ENCODE assay signal across 30 mouse cellular contexts in the genomic region with DNA sequence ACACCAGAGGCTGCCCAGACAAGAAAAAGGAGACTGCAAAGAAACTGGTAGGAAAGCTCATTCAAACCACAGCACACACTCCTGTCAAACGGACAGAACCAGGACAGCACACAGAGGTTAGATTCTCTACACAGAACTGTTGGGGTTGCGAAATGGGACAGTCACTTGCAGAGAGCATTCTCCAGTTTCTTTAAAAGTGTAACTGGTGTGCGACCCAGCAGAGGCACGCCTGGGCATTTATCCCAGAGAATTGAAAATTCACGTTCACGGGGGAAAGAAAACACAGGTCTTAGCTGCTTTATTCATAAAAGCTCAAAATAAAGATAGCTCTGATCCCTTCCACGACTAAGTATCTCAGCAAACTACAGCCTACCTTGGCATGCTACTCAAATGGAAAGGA. TPM values are rescaled to one million over a fixed set of nuclear protein-coding genes. Genes with fewer than 3 reads are reported as not detected.
DNase-seq lines count a peak whose midpoint lies in the region; ATAC-seq lines count a peak whose summit lies in the region.
"Had no signal": no experiment of that assay in that cellular context is flagged by ENCODE, and none has a peak within 500 bp of the region (broad histone marks: within the 10 kb centered on the region; RNA-seq: fewer than 3 reads in every experiment).

No protein-coding gene starts in this region.

- 57% methylated on average over 7 of the region's 7 CpGs for WGBS in embryonic facial prominence, embryonic 13.5 days
- WGBS in limb, embryonic 12.5 days: 83% methylated on average over 7 of the region's 7 CpGs
- 79% methylated on average over 7 of the region's 7 CpGs for WGBS in liver, embryonic 11.5 days

- H3K9ac ChIP-seq in embryonic facial prominence, embryonic 13.5 days: no peak overlapping the region
- no peak overlapping the region for H3K9ac ChIP-seq in limb, embryonic 12.5 days (replicated peaks)
- no peak overlapping the region for H3K9ac ChIP-seq in liver, embryonic 11.5 days (ENCODE audit: low read depth, low read length)
- H3K9ac ChIP-seq: heart, embryonic 13.5 days; hindbrain, embryonic 15.5 days; liver, embryonic 13.5 days; midbrain, embryonic 12.5 days; neural tube, embryonic 13.5 days had no signal

- H3K27me3 ChIP-seq in embryonic facial prominence, embryonic 13.5 days: no peaks in the 10 kb centered on the region
- H3K27me3 ChIP-seq in limb, embryonic 12.5 days: no peaks in the 10 kb centered on the region
- H3K27me3 ChIP-seq in liver, embryonic 11.5 days (replicated peaks; ENCODE audit: control insufficient read depth, insufficient read depth, low read length): no peaks in the 10 kb centered on the region
- H3K27me3 ChIP-seq: hindbrain, embryonic 15.5 days; liver, embryonic 13.5 days; midbrain, embryonic 12.5 days; neural tube, embryonic 13.5 days had no signal

- 0 out of 2 replicates have a peak, but pooled peaks cover 4% of the 10 kb centered on the region for H3K9me3 ChIP-seq in embryonic facial prominence, embryonic 13.5 days
- peaks cover 6% of the 10 kb centered on the region; the same call in 1 of the 2 replicates for H3K9me3 ChIP-seq in limb, embryonic 12.5 days
- H3K9me3 ChIP-seq in liver, embryonic 11.5 days (ENCODE audit: control insufficient read depth, low read length): no peaks in the 10 kb centered on the region
- H3K9me3 ChIP-seq: hindbrain, embryonic 15.5 days; liver, embryonic 13.5 days; midbrain, embryonic 12.5 days; neural tube, embryonic 13.5 days had no signal

- peak; percentile 57 for DNase-seq in 3T3-L1 (ENCODE audit: low read depth, low spot score)
- DNase-seq in NIH3T3 (ENCODE audit: low read depth): peak; percentile 64
- DNase-seq in liver, embryonic 11.5 days (ENCODE audit: low spot score): no peak
- no peak for DNase-seq in thymus, postnatal 36 days
- no peak for DNase-seq in left cerebral cortex, adult 9 months (ENCODE audit: low spot score in 2 of 2)
- DNase-seq: adrenal gland, postnatal 14 days; cerebellum, adult 11 months; cerebellum, adult 9-11 months; gastrocnemius, postnatal 36 days; heart, postnatal 10 days; kidney, adult 18-20 months; kidney, postnatal 36 days; liver, embryonic 13.5 days; lung, adult 18-20 months; thymus, adult 2 months; thymus, postnatal 4 days had no signal

- no peak overlapping the region for H3K4me3 ChIP-seq in embryonic facial prominence, embryonic 13.5 days
- no peak overlapping the region for H3K4me3 ChIP-seq in limb, embryonic 12.5 days (replicated peaks)
- H3K4me3 ChIP-seq in liver, embryonic 11.5 days (ENCODE audit: low read depth, low read length): no peak overlapping the region
- H3K4me3 ChIP-seq: heart, embryonic 13.5 days; hindbrain, embryonic 10.5 days; hindbrain, embryonic 15.5 days; layer of hippocampus, adult 2 months; left cerebral cortex, adult 2 months; liver, embryonic 13.5 days; midbrain, embryonic 12.5 days; neural tube, embryonic 13.5 days had no signal

- no peak for ATAC-seq in embryonic facial prominence, embryonic 13.5 days (ENCODE audit: insufficient number of reproducible peaks, insufficient read depth, low FRiP score, low TSS enrichment, low read depth)
- no peak for ATAC-seq in limb, embryonic 12.5 days (ENCODE audit: insufficient number of reproducible peaks, insufficient read depth, low FRiP score, low TSS enrichment, low read depth)
- no peak for ATAC-seq in liver, embryonic 11.5 days (replicated peaks; ENCODE audit: low FRiP score)
- ATAC-seq: forebrain, embryonic 14.5 days; inflammation-experienced regulatory T-cells, adult 6 months; lung, postnatal 0 days; Patski had no signal

- no peaks in the 10 kb centered on the region for H3K36me3 ChIP-seq in embryonic facial prominence, embryonic 13.5 days
- H3K36me3 ChIP-seq in limb, embryonic 12.5 days: no peaks in the 10 kb centered on the region
- no peaks in the 10 kb centered on the region for H3K36me3 ChIP-seq in liver, embryonic 11.5 days (ENCODE audit: control insufficient read depth, insufficient read depth, low read length)
- H3K36me3 ChIP-seq: G1E; heart, embryonic 13.5 days; hindbrain, embryonic 10.5 days; hindbrain, embryonic 15.5 days; liver, embryonic 13.5 days; midbrain, embryonic 12.5 days; neural tube, embryonic 13.5 days had no signal

- H3K4me1 ChIP-seq in embryonic facial prominence, embryonic 13.5 days: peaks cover 59% of the 10 kb centered on the region
- peaks cover 34% of the 10 kb centered on the region for H3K4me1 ChIP-seq in limb, embryonic 12.5 days (replicated peaks)
- no peaks in the 10 kb centered on the region for H3K4me1 ChIP-seq in liver, embryonic 11.5 days (replicated peaks; ENCODE audit: control insufficient read depth, insufficient read depth, low read length)
- H3K4me1 ChIP-seq: heart, embryonic 13.5 days; hindbrain, embryonic 15.5 days; liver, embryonic 13.5 days; midbrain, embryonic 12.5 days; neural tube, embryonic 13.5 days had no signal

- H3K27ac ChIP-seq in embryonic facial prominence, embryonic 13.5 days: peak overlapping the region; percentile 99
- peak overlapping the region; percentile 96 for H3K27ac ChIP-seq in limb, embryonic 12.5 days
- no peak overlapping the region for H3K27ac ChIP-seq in liver, embryonic 11.5 days (ENCODE audit: low read depth, low read length)
- H3K27ac ChIP-seq: heart, embryonic 13.5 days; hindbrain, embryonic 15.5 days; layer of hippocampus, adult 2 months; left cerebral cortex, adult 2 months; liver, embryonic 13.5 days; midbrain, embryonic 12.5 days; neural tube, embryonic 13.5 days had no signal

- no peak overlapping the region for H3K4me2 ChIP-seq in embryonic facial prominence, embryonic 13.5 days
- H3K4me2 ChIP-seq in limb, embryonic 12.5 days: no peak overlapping the region
- H3K4me2 ChIP-seq in liver, embryonic 11.5 days: no peak overlapping the region
- H3K4me2 ChIP-seq: heart, embryonic 13.5 days; hindbrain, embryonic 15.5 days; liver, embryonic 13.5 days; midbrain, embryonic 12.5 days; neural tube, embryonic 13.5 days had no signal

RNA-seq across cellular contexts. Expression of a gene that starts 18.3 kb away (rescaled TPM):
- 30.3 and 35.0 TPM in 2 replicates for polyA plus RNA-seq in embryonic facial prominence, embryonic 13.5 days (2015; fragmentation: Nextera tagmentation; extraction: Ambion mirVana)
- 14.9 and 15.7 TPM in 2 replicates for polyA plus RNA-seq in limb, embryonic 12.5 days (2016; fragmentation: Nextera tagmentation; extraction: Ambion mirVana)
- polyA plus RNA-seq in liver, embryonic 11.5 days (2014; fragmentation: Nextera tagmentation; extraction: Ambion mirVana): 0.58 and 1.7 TPM in 2 replicates
- polyA plus RNA-seq: G1E; inflammation-experienced regulatory T-cells, adult 6 months; Patski had no signal

Comparison
In these comparisons a context has a peak if more than half of its experiments do, and no peak if none do; other contexts are left out.
1. DNase-seq: peak in 3T3-L1 (single experiment) and NIH3T3 (single experiment); none in liver, embryonic 11.5 days (single experiment), thymus, postnatal 36 days (0 of 2) and left cerebral cortex, adult 9 months (0 of 2).